Mouse (Mus musculus) MEL (cell line): ENCODE measurements around the gene Serpinb6a.

Experiments
- CTCF ChIP-seq, 3 experiments: IDR thresholded peaks in 2 of 3; conservative IDR thresholded peaks in 1 of 3; 2 replicates each; pipeline ENCODE4 v1.5.1; 2011 to 2012; ENCODE audit warnings: low read length in 3 of 3, low read depth in 2 of 3, mild to moderate bottlenecking in 2 of 3, improper control_type of control experiment in 1 of 3, inconsistent platforms in 1 of 3, mixed read lengths in 1 of 3, moderate library complexity in 1 of 3; ENCODE audit not compliant: control insufficient read depth in 1 of 3, insufficient read depth in 1 of 3, poor library complexity in 1 of 3, severe bottlenecking in 1 of 3
- MXI1 ChIP-seq: IDR thresholded peaks from 2 replicates; pipeline ENCODE4 v1.6.1; 2011; ENCODE audit warnings: mild to moderate bottlenecking, low read depth, low read length, improper control_type of control experiment

DNA sequence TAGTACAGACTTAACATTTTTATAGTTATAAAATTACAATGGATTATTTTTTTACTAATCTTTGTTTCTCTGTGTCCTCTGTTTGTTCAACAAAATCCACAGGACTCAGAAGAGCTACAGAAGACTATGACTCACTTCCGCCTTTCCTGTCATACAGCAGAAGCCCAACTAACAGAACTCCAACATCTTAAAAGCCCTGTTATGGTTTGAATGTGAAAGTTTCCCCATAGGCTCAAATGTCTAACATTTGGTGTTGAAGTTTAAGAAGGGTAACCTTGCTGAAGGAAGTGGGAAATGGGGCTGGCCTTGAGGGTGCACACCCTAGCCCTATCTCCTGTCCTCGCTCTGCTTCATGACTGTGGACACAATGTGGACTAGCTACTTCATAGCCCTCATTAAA, 42.8 kb downstream of the Serpinb6a start:
- no peak for TF ChIP-seq CTCF (IDR thresholded peaks at IDR 0.05 in 2 of 3, conservative IDR thresholded peaks at IDR 0.05 in 1 of 3; ENCODE audit: control insufficient read depth in 1 of 3, insufficient read depth in 1 of 3, low read depth in 2 of 3, low read length in 3 of 3, poor library complexity in 1 of 3, severe bottlenecking in 1 of 3)
- no peak for TF ChIP-seq MXI1
